Mouse (Mus musculus): Measurements from ENCODE around the gene Ccr10.

- TF ChIP-seq CTCF (IDR thresholded peaks at IDR 0.05; ENCODE audit: control insufficient read depth, insufficient read depth, insufficient replicate concordance, low read depth, low read length) (peak; percentile 26; the same call in 1 of the 2 replicates), POLR2A (IDR thresholded peaks at IDR 0.05; ENCODE audit: control insufficient read depth, low read depth, low read length) (no peak)
Observed at GRCm38 (mm10) chr11:101176933-101177773, 1.9 kb upstream of the Ccr10 start.

All from testis, adult 2 months (tissue).